Mouse (Mus musculus): ENCODE data around the gene Gm7954. TPM values are rescaled to one million over a fixed set of nuclear protein-coding genes. Genes with fewer than 3 reads are reported as not detected.
"Not testable (repeated sequence)": the region's sequence is repeated elsewhere in the genome, so short reads cannot be mapped to it uniquely, and the experiment has no call there.

Gm7954 gene
- not detected for total RNA-seq (2022)

DNA sequence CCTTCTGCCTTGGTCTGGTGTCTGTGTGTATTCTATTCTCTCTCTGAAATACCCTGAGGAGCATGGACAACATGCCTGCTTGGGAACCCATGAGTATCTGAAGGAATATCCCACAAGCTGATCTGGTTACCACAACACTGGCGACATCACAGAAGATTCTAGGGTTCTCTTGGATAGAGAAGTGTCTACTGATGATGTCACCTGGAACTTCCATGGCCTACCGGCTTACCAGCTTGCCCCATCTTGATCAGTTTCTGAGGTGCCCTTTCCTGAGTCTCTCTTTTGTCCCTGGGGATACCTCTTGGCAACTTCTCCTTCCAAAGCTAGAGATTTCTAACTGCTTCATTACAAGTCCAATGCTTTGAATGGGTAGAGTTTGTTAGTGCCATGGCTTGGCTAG lies at the start of gene Gm7954:
Gene Gm7954 (minus strand): TSS at position 101 of the 400 bp plus-strand sequence.
- DNase-seq (ENCODE audit: low spot score in 2 of 2), result not testable (repeated sequence)

DNA sequence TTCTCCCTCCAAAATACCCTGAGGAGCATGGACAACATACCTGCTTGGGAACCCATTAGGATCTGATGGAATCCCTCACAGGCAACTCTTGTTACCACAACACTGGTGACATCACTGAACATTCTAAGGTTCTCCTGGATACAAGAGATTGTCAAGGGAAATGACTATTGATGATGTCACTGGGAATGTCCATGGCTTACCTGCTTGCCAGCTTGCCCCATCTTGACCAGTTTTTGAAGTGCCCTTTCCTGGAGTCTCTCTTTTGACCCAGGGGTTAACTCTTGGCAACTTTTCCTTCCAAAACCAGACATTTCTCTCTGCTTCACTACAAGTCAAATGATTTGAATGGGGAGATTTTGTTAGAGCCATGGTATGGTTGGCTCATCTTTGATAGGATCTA lies 36.1 kb upstream of the Gm7954 start, which contains the start of gene Gm3486:
Gene Gm3486 (minus strand): TSS at position 101 of the 400 bp plus-strand sequence.
- DNase-seq (ENCODE audit: low spot score in 2 of 2), result not testable (repeated sequence)

DNA sequence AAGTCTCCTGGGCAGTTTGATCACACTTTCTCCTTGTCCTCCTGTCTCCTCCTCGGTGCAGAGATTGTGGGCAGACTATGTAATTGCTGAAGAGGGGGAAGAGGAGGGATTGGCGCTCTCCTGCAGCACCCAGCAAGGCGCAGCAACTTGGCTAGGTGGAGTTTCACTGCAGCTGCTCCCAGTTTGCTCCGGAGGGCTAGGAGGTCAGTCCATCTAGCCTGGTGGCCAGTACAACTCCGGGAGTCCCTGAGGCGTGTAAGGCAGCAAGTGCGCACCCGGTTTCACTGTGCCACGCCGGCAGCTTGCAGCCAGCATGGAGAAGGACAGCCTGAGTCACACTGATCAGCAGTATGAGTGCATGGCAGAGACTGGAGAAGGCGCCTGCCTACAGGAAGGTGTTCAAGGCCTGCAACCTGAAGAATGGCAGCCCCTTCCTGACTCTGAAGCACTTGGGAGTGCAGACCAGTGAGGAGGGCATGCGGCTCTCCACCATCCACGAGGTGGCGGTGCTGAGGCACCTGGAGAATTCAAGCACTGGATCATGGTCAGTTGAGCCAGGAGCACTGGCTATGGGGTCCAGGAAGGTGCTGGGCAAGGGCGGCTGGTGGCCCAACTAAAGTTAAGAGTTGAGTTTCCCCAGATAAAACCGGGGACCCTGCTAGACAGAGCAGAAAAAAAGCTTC lies 27.8 kb downstream of the Gm7954 start:
- DNase-seq (ENCODE audit: low spot score in 2 of 2), result peak in 1 of 2 experiments; percentile 15

DNA sequence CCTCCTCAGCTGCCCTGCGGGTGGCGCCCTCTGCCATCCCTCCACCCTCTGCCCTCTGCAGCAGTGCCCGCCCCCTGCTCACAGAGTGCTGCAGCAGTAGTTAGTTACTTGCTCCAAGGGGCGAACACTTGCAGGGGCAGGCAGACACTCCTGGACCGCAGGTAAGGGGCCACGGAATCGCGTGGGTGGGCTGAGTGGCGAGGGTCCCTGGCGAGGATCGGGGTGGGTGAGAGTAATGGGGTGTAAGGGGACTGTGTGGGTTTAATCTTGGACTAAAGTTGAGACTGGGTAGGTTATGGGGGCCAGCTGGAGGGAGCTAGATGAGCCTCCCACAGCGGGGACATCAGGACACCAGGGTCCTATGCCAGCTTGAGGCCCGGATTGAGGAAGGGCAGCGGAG lies 28.6 kb downstream of the Gm7954 start:
- not testable (repeated sequence) for DNase-seq (ENCODE audit: low spot score in 2 of 2)

DNA sequence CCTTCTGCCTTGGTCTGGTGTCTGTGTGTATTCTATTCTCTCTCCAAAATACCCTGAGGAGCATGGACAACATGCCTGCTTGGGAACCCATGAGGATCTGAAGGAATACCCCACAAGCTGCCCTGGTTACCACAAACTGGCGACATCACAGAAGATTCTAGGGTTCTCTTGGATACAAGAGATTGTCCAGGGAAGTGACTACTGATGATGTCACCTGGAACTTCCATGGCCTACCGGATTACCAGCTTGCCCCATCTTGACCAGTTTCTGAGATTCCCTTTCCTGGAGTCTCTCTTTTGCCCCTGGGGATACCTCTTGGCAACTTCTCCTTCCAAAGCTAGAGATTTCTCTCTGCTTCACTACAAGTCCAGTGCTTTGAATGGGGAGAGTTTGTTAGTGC lies 45.1 kb downstream of the Gm7954 start, which contains the start of gene Gm6482:
Gene Gm6482 (minus strand): TSS at position 101 of the 400 bp plus-strand sequence.
- not testable (repeated sequence) for DNase-seq (ENCODE audit: low spot score in 2 of 2)

Other genes with a start within 250 kb of the Gm7954 start
- gene Gm2832, start 174.7 kb downstream of the Gm7954 start, total RNA-seq (2022), result under 1 TPM in 2 of 4 experiments, not detected in 2; 0.59 to 0.63 TPM
- gene Gm5798, start 104.9 kb downstream of the Gm7954 start, total RNA-seq (2022), result 1 to 10 TPM in 1 of 4 experiments, not detected in 3; 1.3 TPM
- gene Gm7945, start 67.1 kb downstream of the Gm7954 start, total RNA-seq (2022), result not detected
- not detected for gene Gm6482, start 45.2 kb downstream of the Gm7954 start, total RNA-seq (2022)
- gene Gm3486, start 36.0 kb upstream of the Gm7954 start, total RNA-seq (2022), result not detected
- gene Gm7970, start 102.1 kb upstream of the Gm7954 start, total RNA-seq (2022), result not detected
- gene 1700049E17Rik2, start 119.7 kb upstream of the Gm7954 start, total RNA-seq (2022), result 1 to 10 TPM in 2 of 4 experiments, under 1 TPM in 1, not detected in 1; 0.70 to 1.4 (median 1.4) TPM
- gene Gm3072, start 171.1 kb upstream of the Gm7954 start, total RNA-seq (2022), result not detected
- under 1 TPM in 1 of 4 experiments, not detected in 3; 0.46 TPM for gene Gm3676, start 193.0 kb upstream of the Gm7954 start, total RNA-seq (2022)
- not detected for gene Gm8068, start 248.4 kb upstream of the Gm7954 start, total RNA-seq (2022)

All from left cerebral cortex, adult 8-10 months (tissue).